Mouse (Mus musculus) spleen, postnatal 36 days (tissue): ENCODE measurements around the gene Prame.
"Not testable (repeated sequence)": the region's sequence is repeated elsewhere in the genome, so short reads cannot be mapped to it uniquely, and the experiment has no call there.

ENCODE experiments used
- DNase-seq, 2 experiments: peaks; one replicate each; pipeline ENCODE4 v3.0.0; 2022; ENCODE audit warnings: low spot score in 2 of 2, mixed read lengths in 1 of 2

Gene Prame

GRCm38 (mm10) chrX:135627605-135628004 lies at the start of gene Prame:
TSS of gene Prame (minus strand) at chrX:135627705.
- no peak for DNase-seq

- DNase-seq: no peak
These were observed 24.8 kb upstream of the Prame start for GRCm38 (mm10) chrX:135652173-135652772.

GRCm38 (mm10) chrX:135601298-135602029 lies 26.0 kb downstream of the Prame start:
- DNase-seq: peak in 1 of 2 experiments; percentile 1

- DNase-seq: no peak
These were observed 28.8 kb downstream of the Prame start, which contains the start of gene Nxf7 for GRCm38 (mm10) chrX:135598677-135599076. TSS of gene Nxf7 (minus strand) at chrX:135598777.

- DNase-seq: no peak
These were observed 29.4 kb downstream of the Prame start for GRCm38 (mm10) chrX:135598096-135598495.

DNA sequence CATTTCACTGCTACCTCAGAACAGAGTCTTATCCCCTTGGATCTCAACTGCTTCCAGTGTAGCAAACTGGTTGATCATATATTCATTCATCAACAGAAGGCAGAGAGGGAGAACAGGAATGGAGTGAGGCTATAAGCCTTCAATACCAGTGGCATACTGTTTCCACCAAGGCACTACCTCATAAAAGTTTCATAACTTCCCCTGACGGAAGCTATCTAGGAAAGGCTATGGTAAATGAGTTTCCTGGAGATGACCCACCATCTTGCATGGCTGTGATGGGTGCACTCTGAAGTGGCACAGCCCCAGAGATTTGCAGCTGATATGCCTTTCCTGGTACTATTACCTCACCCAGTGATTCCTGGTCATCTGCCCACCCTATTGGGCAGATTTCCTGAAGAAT lies 51.1 kb downstream of the Prame start:
- DNase-seq: no peak

GRCm38 (mm10) chrX:135574958-135575628 lies 52.4 kb downstream of the Prame start:
- DNase-seq: not testable (repeated sequence)

DNA sequence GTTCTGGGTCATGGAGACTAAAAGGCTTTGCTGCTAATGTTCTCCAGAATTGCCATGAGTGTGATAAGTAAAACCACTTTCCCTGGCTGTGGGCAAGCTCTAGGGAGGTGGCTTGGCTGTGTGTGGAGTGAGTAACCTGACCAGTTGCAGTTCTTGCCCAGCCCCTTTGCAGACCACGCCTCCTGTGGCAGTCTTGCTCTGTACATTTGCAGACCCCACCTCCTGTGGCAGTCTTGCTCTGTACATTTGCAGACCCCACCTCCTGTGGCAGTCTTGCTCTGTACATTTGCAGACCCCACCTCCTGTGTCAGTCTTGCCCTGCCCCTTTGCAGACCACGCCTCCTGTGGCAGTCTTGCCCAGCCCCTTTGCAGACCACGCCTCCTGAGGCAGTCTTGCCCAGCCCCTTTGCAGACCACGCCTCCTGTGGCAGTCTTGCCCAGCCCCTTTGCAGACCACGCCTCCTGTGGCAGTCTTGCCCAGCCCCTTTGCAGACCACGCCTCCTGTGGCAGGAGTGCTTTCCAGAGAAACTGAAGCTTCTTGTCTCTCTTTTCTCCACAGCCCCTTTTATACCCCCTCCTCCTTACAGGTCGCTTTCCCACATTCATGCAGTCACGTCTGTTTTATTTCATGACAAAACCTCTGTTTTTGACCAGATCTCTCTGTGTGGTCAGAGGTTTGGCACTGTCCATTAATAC lies 53.1 kb downstream of the Prame start:
- peak in 1 of 2 experiments; percentile 0 for DNase-seq

- peak in 1 of 2 experiments; percentile 3 for DNase-seq
These were observed 58.0 kb downstream of the Prame start for GRCm38 (mm10) chrX:135569467-135569866.

DNA sequence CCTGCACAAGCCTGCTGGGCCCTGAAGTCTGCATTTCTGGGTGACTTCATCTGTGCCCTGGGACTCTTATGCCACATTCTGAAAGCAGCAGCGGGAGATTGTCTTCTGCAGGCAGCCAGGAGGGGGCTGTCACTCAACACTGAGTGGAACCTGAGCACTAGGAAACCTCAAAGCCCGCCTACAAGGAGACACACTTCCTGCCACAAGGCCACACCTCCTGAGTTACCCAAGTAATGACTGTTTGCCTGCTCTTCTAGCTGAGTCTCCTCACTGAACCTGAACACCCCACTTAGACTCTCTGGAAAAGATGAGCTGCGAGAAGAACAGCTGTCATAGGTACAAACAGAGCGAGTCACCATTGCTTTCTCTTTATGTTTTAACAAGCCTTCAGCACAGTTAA lies 62.6 kb downstream of the Prame start:
- DNase-seq: peak; percentile 18 to 21
